Mouse (Mus musculus): ENCODE results near the gene Ndrg2. TPM values are rescaled to one million over a fixed set of nuclear protein-coding genes. Genes with fewer than 3 reads are reported as not detected.

Ndrg2 gene
- total RNA-seq (2014; rRNA removed) (403 and 449 TPM in 2 replicates), polyA plus RNA-seq (2015; fragmentation: Nextera tagmentation; extraction: Ambion mirVana) (356 and 413 TPM in 2 replicates)

DNA sequence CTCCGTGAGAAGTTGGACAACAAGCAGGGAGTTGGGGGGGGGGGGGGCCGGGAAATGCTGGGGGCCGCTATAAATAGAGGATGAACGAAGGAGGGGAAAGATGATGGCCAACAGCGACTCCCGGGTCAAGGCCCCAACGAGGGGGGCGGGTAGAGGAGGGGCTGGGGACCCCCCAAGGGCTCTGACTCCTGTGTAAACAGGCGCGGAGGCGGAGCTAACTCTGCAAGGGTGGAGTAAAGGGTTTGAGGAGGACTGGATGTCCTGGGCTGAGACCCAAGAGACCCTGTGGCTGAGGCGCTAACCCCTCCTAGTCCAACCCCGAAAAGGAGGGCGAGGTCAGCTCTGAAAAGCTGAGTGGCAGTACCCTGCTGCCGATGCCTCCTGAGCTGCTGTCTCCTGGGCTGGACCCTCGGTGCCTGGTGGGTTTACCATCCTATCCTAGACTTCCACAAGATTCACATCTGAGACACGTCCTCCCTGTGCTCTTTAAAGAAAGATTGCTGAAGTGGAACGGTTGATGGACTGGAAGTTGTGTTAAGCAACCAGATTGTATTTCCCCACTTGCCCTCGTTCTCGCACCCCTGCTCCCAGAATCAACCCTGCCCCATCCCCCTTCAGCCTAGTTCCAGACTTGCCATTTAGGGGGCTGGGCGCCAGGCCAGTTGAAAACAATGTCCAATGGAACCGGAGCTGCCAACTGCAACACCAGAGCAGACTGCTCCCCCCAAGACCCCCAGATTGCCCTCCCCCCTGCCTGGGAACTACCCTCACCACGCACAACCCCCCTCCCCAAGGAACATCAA, at the start of gene Ndrg2:
Gene Ndrg2 (minus strand): TSS at position 199 of the 803 bp plus-strand sequence.
- DNase-seq (ENCODE audit: low spot score) (peak; percentile 90), ATAC-seq (ENCODE audit: low FRiP score) (peak; percentile 82)
- no peak for TF ChIP-seq CTCF (IDR thresholded peaks at IDR 0.05)
- no peaks in the 10 kb centered on the region for H3K9me3 ChIP-seq (ENCODE audit: low read length)
- 4% methylated on average over 21 of the region's 23 CpGs for WGBS
- H3K36me3 ChIP-seq (ENCODE audit: insufficient read depth, low read length) = peaks cover 7% of the 10 kb centered on the region; the same call in 1 of the 2 replicates
- peak within 1 kb of the TSS; percentile 59 for H3K4me3 ChIP-seq (ENCODE audit: low read depth, low read length)
- H3K4me2 ChIP-seq (ENCODE audit: low read depth, low read length, poor library complexity, severe bottlenecking) = peak within 1 kb of the TSS; percentile 96
- no peaks in the 10 kb centered on the region; the same call in 1 of the 2 replicates for H3K27me3 ChIP-seq (ENCODE audit: insufficient read depth, low read length)
- H3K9ac ChIP-seq (replicated peaks; ENCODE audit: low read length, poor library complexity, severe bottlenecking) = peak within 1 kb of the TSS; percentile 60
- no peaks in the 10 kb centered on the region; the same call in 1 of the 2 replicates for H3K4me1 ChIP-seq (ENCODE audit: insufficient read depth, low read length)
- H3K27ac ChIP-seq (ENCODE audit: low read depth, low read length) = peak within 1 kb of the TSS; percentile 65

DNA sequence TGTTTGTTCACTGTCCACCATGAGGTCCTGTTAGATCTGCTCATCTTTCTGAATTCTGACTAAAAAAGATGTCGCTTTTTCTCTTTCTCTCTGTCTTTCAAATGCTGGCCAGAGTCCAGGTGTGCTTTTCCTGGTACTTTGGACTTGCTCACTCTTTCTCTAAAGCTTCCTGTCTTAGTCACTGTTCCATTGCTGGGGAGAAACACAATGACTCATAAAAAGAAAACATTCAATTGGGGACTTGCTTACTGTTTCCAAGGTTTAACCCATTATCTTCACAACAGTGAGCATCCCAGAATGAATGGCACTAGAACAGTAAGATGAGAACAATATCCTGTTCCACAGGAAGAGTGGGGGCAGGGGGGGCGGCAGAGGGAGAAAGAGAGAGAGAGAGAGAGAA, 46.4 kb upstream of the Ndrg2 start:
- Histone ChIP-seq H3K4me2 (ENCODE audit: low read depth, low read length, poor library complexity, severe bottlenecking) (no peak overlapping the region), H3K4me1 (ENCODE audit: insufficient read depth, low read length) (no peaks in the 10 kb centered on the region), H3K36me3 (ENCODE audit: insufficient read depth, low read length) (no peaks in the 10 kb centered on the region), H3K4me3 (ENCODE audit: low read depth, low read length) (no peak overlapping the region), H3K9me3 (ENCODE audit: low read length) (no peaks in the 10 kb centered on the region), H3K27me3 (ENCODE audit: insufficient read depth, low read length) (no peaks in the 10 kb centered on the region), H3K27ac (ENCODE audit: low read depth, low read length) (no peak overlapping the region), H3K9ac (replicated peaks; ENCODE audit: low read length, poor library complexity, severe bottlenecking) (no peak overlapping the region)
- DNase-seq (ENCODE audit: low spot score) = no peak
- WGBS = 89% methylated on average over 2 of the region's 2 CpGs
- TF ChIP-seq CTCF (IDR thresholded peaks at IDR 0.05) = no peak
- ATAC-seq (ENCODE audit: low FRiP score) = no peak

DNA sequence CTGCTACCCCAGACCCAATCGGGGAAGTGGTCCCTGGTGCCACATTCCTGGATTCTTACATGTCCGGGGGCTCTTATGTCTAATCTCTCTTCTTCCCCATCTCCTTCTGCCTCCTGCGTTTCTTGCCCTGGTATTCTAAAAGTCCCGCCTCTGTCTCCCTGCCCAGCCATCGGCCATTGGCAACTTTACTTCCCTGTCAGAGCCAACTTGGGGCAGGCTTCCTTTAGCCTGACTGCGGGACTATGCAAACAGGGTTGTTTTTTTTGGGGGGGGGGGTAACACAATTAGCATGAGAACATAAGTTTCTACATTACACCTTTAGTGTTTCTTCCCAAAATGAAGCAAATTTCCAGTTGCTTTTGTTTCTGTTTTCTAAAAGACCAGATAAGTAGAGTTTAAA, 29.4 kb upstream of the Ndrg2 start:
- ATAC-seq (ENCODE audit: low FRiP score) (no peak), DNase-seq (ENCODE audit: low spot score) (no peak)
- Histone ChIP-seq H3K4me1 (ENCODE audit: insufficient read depth, low read length) (no peaks in the 10 kb centered on the region), H3K36me3 (ENCODE audit: insufficient read depth, low read length) (no peaks in the 10 kb centered on the region), H3K27ac (ENCODE audit: low read depth, low read length) (no peak overlapping the region), H3K4me3 (ENCODE audit: low read depth, low read length) (no peak overlapping the region), H3K27me3 (ENCODE audit: insufficient read depth, low read length) (no peaks in the 10 kb centered on the region), H3K4me2 (ENCODE audit: low read depth, low read length, poor library complexity, severe bottlenecking) (no peak overlapping the region), H3K9ac (replicated peaks; ENCODE audit: low read length, poor library complexity, severe bottlenecking) (no peak overlapping the region), H3K9me3 (ENCODE audit: low read length) (no peaks in the 10 kb centered on the region)
- TF ChIP-seq CTCF (IDR thresholded peaks at IDR 0.05) = no peak
- 79% methylated on average over 6 of the region's 6 CpGs for WGBS

DNA sequence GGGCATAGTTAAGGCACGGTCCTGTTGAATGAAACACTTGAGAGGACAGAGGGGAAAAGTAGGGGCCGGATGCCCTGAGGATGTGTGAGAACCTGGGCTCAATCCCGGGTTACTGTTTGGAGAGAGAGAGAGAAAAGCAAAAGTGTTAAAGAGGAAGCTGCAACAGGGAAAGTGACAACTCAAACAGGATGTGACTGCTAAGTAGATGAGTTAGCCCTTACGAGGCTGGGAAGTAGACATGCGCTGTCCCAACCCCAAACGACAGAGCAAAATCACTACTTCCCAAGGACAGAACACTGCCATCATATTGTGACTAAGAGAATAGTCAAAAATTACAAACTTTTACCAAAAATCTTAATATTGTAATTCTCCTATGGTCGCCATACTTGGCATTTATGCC, 28.3 kb upstream of the Ndrg2 start:
- Histone ChIP-seq H3K36me3 (ENCODE audit: insufficient read depth, low read length) (no peaks in the 10 kb centered on the region), H3K27ac (ENCODE audit: low read depth, low read length) (no peak overlapping the region), H3K4me3 (ENCODE audit: low read depth, low read length) (no peak overlapping the region), H3K4me1 (ENCODE audit: insufficient read depth, low read length) (no peaks in the 10 kb centered on the region), H3K27me3 (ENCODE audit: insufficient read depth, low read length) (no peaks in the 10 kb centered on the region), H3K9me3 (ENCODE audit: low read length) (no peaks in the 10 kb centered on the region), H3K4me2 (ENCODE audit: low read depth, low read length, poor library complexity, severe bottlenecking) (no peak overlapping the region), H3K9ac (replicated peaks; ENCODE audit: low read length, poor library complexity, severe bottlenecking) (no peak overlapping the region)
- no peak for DNase-seq (ENCODE audit: low spot score)
- no peak for TF ChIP-seq CTCF (IDR thresholded peaks at IDR 0.05)
- WGBS = 74% methylated on average over 7 of the region's 7 CpGs
- ATAC-seq (ENCODE audit: low FRiP score) = no peak

DNA sequence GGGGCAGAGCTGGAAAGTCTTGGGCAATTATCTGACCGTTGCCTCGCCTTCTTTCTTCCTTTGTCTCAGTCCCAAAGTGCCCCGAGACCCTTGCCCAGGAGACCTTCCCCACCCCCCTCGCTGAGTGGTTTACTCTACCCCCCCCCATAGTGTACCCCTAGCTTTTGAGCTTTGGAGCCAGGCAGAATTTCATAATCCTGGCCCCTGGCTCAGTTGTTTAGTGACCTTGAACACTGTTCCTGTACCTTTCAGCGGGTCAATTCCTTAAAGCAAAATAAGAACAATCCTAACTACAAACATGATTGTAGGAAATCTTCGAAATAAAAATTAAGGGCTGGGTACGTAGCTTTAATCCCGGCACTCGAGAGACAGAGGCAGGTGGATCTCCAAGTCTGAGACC, 27.6 kb upstream of the Ndrg2 start:
- ATAC-seq (ENCODE audit: low FRiP score) (no peak), DNase-seq (ENCODE audit: low spot score) (no peak)
- Histone ChIP-seq H3K9ac (replicated peaks; ENCODE audit: low read length, poor library complexity, severe bottlenecking) (no peak overlapping the region), H3K4me2 (ENCODE audit: low read depth, low read length, poor library complexity, severe bottlenecking) (no peak overlapping the region), H3K4me3 (ENCODE audit: low read depth, low read length) (no peak overlapping the region), H3K27ac (ENCODE audit: low read depth, low read length) (no peak overlapping the region), H3K4me1 (ENCODE audit: insufficient read depth, low read length) (no peaks in the 10 kb centered on the region), H3K9me3 (ENCODE audit: low read length) (no peaks in the 10 kb centered on the region), H3K27me3 (ENCODE audit: insufficient read depth, low read length) (no peaks in the 10 kb centered on the region), H3K36me3 (ENCODE audit: insufficient read depth, low read length) (no peaks in the 10 kb centered on the region)
- no peak for TF ChIP-seq CTCF (IDR thresholded peaks at IDR 0.05)
- WGBS = 57% methylated on average over 9 of the region's 9 CpGs

DNA sequence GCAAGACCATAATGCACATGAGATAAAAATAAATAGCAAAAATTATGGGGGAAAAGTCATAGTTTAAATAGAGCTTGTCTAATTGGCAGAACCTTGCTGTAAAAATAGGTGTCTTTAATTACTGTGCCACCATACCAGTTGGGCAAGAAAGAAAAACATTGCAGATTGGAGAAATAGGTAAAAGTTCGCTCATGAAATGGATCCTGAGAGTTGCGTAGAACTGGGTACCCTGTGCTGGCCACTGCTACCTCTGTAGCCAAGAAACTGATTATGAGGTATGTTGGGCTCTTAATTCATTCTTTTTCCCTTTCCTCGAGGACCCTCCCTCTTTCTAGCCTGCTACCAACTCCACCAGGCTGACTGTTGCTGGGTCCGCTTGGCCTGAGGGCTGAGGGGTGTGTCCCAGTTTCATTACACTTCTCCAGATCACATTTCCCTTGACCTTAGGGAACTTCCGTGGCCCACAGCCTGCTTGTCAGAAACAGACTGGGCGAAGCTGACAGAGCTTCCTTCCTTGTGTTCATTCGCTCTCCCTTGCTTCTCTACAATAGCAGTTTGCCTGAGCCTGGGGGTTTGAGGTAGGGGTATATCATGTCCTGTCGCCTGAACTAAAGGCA, 27.1 kb upstream of the Ndrg2 start:
- Histone ChIP-seq H3K9me3 (ENCODE audit: low read length) (no peaks in the 10 kb centered on the region), H3K36me3 (ENCODE audit: insufficient read depth, low read length) (no peaks in the 10 kb centered on the region), H3K27me3 (ENCODE audit: insufficient read depth, low read length) (no peaks in the 10 kb centered on the region), H3K4me1 (ENCODE audit: insufficient read depth, low read length) (no peaks in the 10 kb centered on the region), H3K9ac (replicated peaks; ENCODE audit: low read length, poor library complexity, severe bottlenecking) (no peak overlapping the region), H3K27ac (ENCODE audit: low read depth, low read length) (no peak overlapping the region), H3K4me3 (ENCODE audit: low read depth, low read length) (no peak overlapping the region), H3K4me2 (ENCODE audit: low read depth, low read length, poor library complexity, severe bottlenecking) (no peak overlapping the region)
- ATAC-seq (ENCODE audit: low FRiP score) (no peak), DNase-seq (ENCODE audit: low spot score) (no peak)
- 39% methylated on average over 8 of the region's 8 CpGs for WGBS
- TF ChIP-seq CTCF (IDR thresholded peaks at IDR 0.05) = no peak
